Mouse (Mus musculus) intestine, embryonic 15.5 days (tissue): Measurements from ENCODE around the gene Dpysl5. TPM values are rescaled to one million over a fixed set of nuclear protein-coding genes. Genes with fewer than 3 reads are reported as not detected.

Experiments used
- ATAC-seq: fragments of 200-750 bp; cut with Nextera tagmentation; 2 replicates; pipeline ENCODE4 v1.8.0; 2017; ENCODE audit warnings: moderate TSS enrichment, moderate library complexity
- H3K27ac ChIP-seq: fragments of 300-500 bp; sonication (generic); 2 replicates; pipeline ENCODE4 v1.5.1; 2015; ENCODE audit warnings: mild to moderate bottlenecking, inconsistent platforms
- H3K27me3 ChIP-seq: fragments of 300-500 bp; sonication (generic); replicated peaks from 2 replicates; pipeline ENCODE4 v1.6.1; 2015; ENCODE audit warnings: inconsistent platforms
- H3K36me3 ChIP-seq: fragments of 300-500 bp; sonication (generic); 2 replicates; pipeline ENCODE4 v1.6.1; 2015; ENCODE audit warnings: inconsistent platforms
- H3K4me1 ChIP-seq: fragments of 300-500 bp; sonication (generic); replicated peaks from 2 replicates; pipeline ENCODE4 v1.6.1; 2015; ENCODE audit warnings: inconsistent platforms
- H3K4me2 ChIP-seq: fragments of 300-500 bp; sonication (generic); replicated peaks from 2 replicates; pipeline ENCODE4 v1.6.1; 2015; ENCODE audit warnings: mild to moderate bottlenecking, inconsistent platforms
- H3K4me3 ChIP-seq: fragments of 300-500 bp; sonication (generic); replicated peaks from 2 replicates; pipeline ENCODE4 v1.5.1; 2015; ENCODE audit warnings: inconsistent platforms
- H3K9ac ChIP-seq: fragments of 300-500 bp; sonication (generic); 2 replicates; pipeline ENCODE4 v1.6.1; 2015; ENCODE audit warnings: inconsistent platforms
- H3K9me3 ChIP-seq: fragments of 300-500 bp; sonication (generic); 2 replicates; pipeline ENCODE4 v1.6.1; 2016; ENCODE audit warnings: inconsistent platforms
- WGBS: fragments of 180-500 bp; shearing (Covaris S2); methylation state at CpG from one replicate; pipeline ENCODE4 v1.1.7; 2015; 5-methylcytosine and 5-hydroxymethylcytosine counted together
- polyA plus RNA-seq: library from polyadenylated mRNA; unstranded; fragments of >200 nt; fragmentation: Nextera tagmentation; extraction: Ambion mirVana; gene quantifications from 2 replicates; pipeline ENCODE4 v1.2.1, GENCODE M21; 2015

The Dpysl5 gene
- polyA plus RNA-seq, 1 experiment from 2014 or later, result 7.1 TPM

DNA sequence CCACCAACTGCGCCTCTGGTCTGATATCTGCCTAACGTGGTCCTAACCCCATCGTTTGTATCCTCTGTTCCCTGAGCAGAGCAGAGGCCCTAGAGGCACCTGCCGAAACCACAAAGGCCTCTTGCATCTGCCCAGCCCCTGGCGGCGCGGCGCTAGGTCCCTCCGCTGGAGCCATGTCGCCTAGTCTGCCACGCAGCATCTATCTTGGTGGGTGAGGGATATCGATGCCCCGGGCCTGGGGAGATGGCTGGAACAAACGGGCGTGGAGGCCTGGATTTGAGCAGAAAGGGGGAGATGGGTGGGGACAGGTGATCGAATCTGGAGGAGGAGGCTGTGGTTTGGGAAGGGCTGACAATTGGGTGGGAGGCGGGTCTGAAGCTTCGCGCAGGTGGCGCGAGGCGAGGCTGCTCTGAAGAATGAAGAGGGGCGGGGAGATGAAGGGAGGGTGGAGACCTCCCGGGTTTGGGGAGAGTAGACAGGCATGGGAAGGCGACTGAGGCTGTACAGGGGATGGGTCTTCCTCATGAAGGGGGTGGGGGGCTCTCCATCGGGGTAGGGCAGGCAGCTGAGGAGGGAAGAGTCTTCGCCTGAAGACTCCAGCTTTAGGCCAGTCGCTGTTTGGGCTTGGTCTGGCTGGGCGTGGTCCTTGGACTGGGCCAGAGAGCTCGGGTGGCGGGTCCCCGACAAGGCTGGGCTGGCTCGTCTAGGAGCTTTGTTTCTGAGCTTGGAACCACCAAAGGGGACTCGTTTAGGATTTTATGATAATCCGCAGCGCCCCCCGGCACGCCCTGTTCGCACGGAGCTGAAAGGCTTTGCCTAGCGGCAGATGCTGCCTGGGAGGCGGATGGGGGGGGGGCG is 1.3 kb downstream of the Dpysl5 start:
- Histone ChIP-seq H3K27ac (no peak overlapping the region), H3K4me3 (peak overlapping the region; percentile 52), H3K27me3 (peaks cover 45% of the 10 kb centered on the region), H3K4me2 (peak overlapping the region; percentile 96), H3K9ac (peak overlapping the region; percentile 54), H3K4me1 (peaks cover 28% of the 10 kb centered on the region), H3K9me3 (no peaks in the 10 kb centered on the region), H3K36me3 (no peaks in the 10 kb centered on the region)
- WGBS, result 1% methylated on average over 42 of the region's 43 CpGs
- peak; percentile 22 for ATAC-seq

DNA sequence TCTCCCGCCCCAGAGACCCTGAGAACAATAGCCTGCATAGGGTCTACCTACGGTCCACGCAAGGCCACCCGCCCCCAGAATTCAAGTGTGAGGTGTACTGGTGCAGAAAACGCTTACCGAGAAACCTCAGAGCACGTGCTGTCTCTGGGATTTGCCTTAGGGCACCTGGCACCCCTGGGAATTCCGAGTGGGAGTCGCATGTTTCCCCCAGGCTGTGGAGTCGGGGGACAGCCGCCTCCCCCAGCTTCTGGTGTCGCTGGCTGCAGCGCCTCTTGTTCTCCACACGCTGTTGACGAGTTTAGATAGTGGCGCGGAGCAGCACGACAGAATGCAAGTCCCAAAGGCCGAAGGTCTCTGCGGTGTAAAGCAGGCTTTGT is 1.9 kb downstream of the Dpysl5 start:
- ATAC-seq, result no peak
- H3K27me3 ChIP-seq, result peaks cover 45% of the 10 kb centered on the region
- H3K4me3 ChIP-seq, result peak overlapping the region; percentile 52
- H3K4me1 ChIP-seq, result peaks cover 28% of the 10 kb centered on the region
- no peaks in the 10 kb centered on the region for H3K9me3 ChIP-seq
- H3K27ac ChIP-seq, result no peak overlapping the region
- WGBS, result 1% methylated on average over 20 of the region's 20 CpGs
- H3K9ac ChIP-seq, result peak overlapping the region; percentile 54
- H3K4me2 ChIP-seq, result peak overlapping the region; percentile 96
- no peaks in the 10 kb centered on the region for H3K36me3 ChIP-seq

DNA sequence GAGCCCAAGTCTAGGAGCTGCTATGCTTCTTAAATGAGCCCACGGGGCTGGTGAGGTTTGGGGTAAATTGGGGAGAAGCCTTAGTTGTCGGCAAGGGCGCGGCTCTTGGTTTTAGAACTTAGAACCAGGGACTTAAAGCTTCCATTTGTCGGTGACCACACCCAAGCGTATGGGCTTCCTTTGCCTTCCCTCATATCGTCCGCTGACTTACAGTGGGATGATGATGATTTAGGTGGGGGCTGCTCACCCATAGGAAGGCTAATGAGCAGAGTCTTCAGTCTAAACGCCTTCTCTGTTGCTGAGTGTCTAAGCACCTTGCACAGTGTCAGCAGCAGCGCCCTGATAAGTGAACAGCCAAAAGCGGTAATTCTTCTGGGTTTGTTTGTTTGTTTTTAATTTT is 2.3 kb downstream of the Dpysl5 start:
- H3K27me3 ChIP-seq, result peaks cover 45% of the 10 kb centered on the region
- peaks cover 28% of the 10 kb centered on the region for H3K4me1 ChIP-seq
- ATAC-seq, result no peak
- peak overlapping the region; percentile 96 for H3K4me2 ChIP-seq
- H3K9ac ChIP-seq, result peak overlapping the region; percentile 54; the same call in 1 of the 2 replicates
- H3K27ac ChIP-seq, result no peak overlapping the region
- 20% methylated on average over 11 of the region's 11 CpGs for WGBS
- no peaks in the 10 kb centered on the region for H3K36me3 ChIP-seq
- H3K4me3 ChIP-seq, result peak overlapping the region; percentile 52
- H3K9me3 ChIP-seq, result no peaks in the 10 kb centered on the region

DNA sequence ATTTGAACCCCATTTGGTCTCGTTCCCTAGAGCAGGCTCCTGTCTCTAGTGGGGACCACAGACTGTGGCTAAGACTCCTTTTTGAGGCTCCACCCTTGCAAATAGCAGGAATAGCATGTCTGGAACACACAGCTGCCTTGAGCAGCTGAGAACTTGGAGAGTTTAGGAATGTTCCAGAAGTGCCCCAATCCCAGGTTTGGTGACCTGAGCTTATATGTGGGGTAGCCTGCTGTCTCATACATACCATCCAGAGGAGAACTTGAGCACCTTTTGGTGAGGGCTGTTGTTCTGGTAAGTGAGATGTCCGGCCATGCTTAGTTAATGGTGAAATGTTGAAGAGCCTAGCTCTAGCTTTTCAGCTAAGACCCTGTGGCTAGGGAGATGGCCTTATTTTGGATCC is 4.9 kb downstream of the Dpysl5 start:
- H3K4me3 ChIP-seq, result no peak overlapping the region
- H3K27ac ChIP-seq, result no peak overlapping the region
- no peaks in the 10 kb centered on the region for H3K36me3 ChIP-seq
- 93% methylated on average over 2 of the region's 2 CpGs for WGBS
- H3K9ac ChIP-seq, result no peak overlapping the region
- no peak overlapping the region for H3K4me2 ChIP-seq
- peaks cover 22% of the 10 kb centered on the region for H3K4me1 ChIP-seq
- H3K9me3 ChIP-seq, result no peaks in the 10 kb centered on the region
- no peak for ATAC-seq
- peaks cover 32% of the 10 kb centered on the region for H3K27me3 ChIP-seq

DNA sequence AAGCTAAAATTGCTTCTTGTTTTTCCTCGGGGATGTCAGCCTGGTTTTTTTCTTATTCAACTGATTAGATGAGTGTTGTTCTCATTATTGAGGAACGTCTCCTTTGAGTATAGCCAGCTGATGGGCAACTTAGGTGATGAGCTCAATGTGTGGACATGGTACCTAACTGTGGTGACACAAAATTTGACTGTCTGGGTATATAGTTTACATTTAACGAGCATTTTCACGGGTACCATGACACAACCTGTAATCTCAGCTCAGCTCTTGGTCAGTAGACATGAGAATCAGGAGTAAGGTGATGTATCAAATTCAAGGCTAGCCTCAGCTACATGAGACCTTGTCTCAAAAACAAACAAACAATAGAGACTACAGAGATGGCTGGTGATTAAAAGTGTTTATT is 6.1 kb downstream of the Dpysl5 start:
- WGBS, result 89% methylated on average over 4 of the region's 4 CpGs
- Histone ChIP-seq H3K4me3 (no peak overlapping the region), H3K9me3 (no peaks in the 10 kb centered on the region), H3K4me1 (peaks cover 11% of the 10 kb centered on the region), H3K9ac (no peak overlapping the region), H3K27ac (no peak overlapping the region), H3K36me3 (no peaks in the 10 kb centered on the region), H3K4me2 (no peak overlapping the region), H3K27me3 (peaks cover 21% of the 10 kb centered on the region)
- no peak for ATAC-seq

DNA sequence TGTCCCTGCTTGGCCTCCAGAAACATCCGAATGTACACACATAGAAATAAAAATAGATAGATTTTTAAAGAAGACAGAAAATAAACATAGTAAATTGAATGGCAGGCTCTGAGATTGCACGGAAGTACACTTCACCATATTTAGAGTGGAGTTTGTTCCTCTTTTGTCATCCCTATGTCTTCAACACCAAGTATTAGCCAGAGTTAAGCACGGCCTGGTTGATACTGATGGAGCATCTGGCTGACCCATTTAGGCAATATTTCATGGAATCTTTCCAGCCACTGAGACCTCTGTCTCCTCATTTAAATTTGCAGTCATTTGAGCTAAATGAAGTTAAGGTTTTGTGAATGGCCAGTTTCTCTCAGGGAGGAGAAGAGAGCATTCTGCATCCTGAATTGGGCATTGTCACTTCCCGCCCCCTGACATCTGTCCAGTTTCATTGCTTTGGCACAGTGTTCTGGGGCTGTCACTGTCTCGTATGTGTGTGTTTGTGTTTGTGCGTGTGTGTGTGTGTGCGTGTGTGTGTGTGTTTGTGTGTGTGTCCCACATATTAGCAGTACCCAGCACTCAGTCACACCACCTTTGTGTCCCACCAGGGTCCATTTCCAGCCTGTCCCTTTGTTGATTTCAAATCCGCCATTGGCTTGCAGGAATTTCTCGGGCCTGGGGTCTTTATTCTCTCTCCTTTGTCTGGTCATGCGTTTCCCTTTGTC is 6.8 kb downstream of the Dpysl5 start:
- 76% methylated on average over 10 of the region's 10 CpGs for WGBS
- Histone ChIP-seq H3K4me3 (no peak overlapping the region), H3K9me3 (no peaks in the 10 kb centered on the region), H3K4me2 (no peak overlapping the region), H3K36me3 (no peaks in the 10 kb centered on the region), H3K4me1 (peaks cover 5% of the 10 kb centered on the region), H3K27me3 (peaks cover 14% of the 10 kb centered on the region), H3K27ac (no peak overlapping the region), H3K9ac (no peak overlapping the region)
- ATAC-seq, result no peak

DNA sequence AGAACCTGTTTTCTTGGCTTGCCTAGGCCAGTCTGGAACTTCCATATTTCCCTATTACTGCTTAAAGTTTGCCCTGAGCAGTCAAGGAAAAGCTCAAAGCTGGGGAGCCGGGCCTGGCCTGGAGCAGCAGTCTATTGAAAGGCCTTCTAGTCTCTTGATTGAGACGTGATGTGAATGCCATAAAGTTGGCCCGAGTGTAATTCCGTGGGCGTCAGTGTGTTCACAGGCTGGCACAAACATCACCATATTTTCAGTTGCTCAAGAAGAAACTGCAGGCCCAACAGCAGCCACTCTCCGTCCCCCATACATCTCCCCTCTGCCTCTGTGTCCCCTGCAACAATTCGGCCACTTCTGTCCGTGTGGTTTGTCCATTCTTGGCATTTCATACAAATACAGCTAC is 10.6 kb downstream of the Dpysl5 start:
- Histone ChIP-seq H3K9ac (no peak overlapping the region), H3K4me3 (no peak overlapping the region), H3K9me3 (no peaks in the 10 kb centered on the region), H3K27ac (no peak overlapping the region), H3K36me3 (no peaks in the 10 kb centered on the region), H3K4me1 (no peaks in the 10 kb centered on the region), H3K4me2 (no peak overlapping the region), H3K27me3 (no peaks in the 10 kb centered on the region)
- WGBS, result 87% methylated on average over 8 of the region's 8 CpGs
- no peak for ATAC-seq

DNA sequence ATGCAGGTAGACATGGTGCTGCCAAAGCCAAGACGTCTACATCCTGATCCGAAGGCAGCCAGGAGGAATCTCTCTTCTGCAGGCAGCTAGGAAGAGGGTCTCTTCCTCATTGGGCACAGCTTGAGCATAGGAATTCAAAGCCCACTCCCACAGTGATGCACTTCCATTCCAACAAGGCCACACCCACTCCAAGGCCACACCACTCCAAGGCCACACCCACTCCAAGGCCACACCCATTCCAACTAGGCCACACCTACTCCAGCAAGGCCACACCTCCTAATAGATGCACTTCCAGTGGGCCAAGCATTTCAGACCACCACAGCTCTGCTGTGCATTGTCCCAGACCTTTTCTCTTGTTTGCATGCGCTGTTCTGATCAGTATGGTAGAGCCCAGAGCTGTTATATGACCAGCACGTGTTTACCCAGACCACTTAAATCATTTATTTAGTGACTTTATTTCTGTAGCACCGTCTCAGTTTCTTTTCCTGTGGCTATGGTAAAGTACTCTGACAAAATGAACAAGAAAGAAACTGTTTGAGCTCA is 14.9 kb downstream of the Dpysl5 start:
- H3K36me3 ChIP-seq, result no peaks in the 10 kb centered on the region
- WGBS, result 90% methylated on average over 5 of the region's 5 CpGs
- no peaks in the 10 kb centered on the region for H3K27me3 ChIP-seq
- no peak for ATAC-seq
- H3K4me2 ChIP-seq, result no peak overlapping the region
- H3K4me3 ChIP-seq, result no peak overlapping the region
- no peaks in the 10 kb centered on the region for H3K4me1 ChIP-seq
- no peak overlapping the region for H3K27ac ChIP-seq
- H3K9ac ChIP-seq, result no peak overlapping the region
- H3K9me3 ChIP-seq, result no peaks in the 10 kb centered on the region

DNA sequence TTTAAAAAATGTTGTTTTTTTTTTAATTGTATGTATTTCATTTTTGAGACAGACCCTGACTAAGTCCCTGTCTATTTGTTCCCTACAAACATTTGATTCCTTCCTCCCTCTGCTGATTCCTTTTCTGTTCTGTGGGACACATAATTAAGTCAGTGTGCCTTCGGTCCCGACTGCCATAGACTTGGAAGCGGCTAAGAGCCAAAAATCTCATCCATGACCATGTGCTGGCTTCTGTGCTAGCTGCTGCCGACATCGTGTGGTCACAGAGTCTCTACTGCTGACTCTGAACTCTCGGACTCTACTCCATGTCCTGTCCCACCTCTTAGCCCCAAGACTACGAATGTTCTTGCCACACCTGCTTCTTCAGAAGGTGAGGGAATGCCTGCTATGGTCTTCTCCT is 21.1 kb downstream of the Dpysl5 start:
- H3K36me3 ChIP-seq, result no peaks in the 10 kb centered on the region
- no peaks in the 10 kb centered on the region for H3K27me3 ChIP-seq
- no peaks in the 10 kb centered on the region for H3K9me3 ChIP-seq
- H3K4me2 ChIP-seq, result no peak overlapping the region
- H3K9ac ChIP-seq, result no peak overlapping the region
- WGBS, result 90% methylated on average over 7 of the region's 7 CpGs
- no peak overlapping the region for H3K27ac ChIP-seq
- 0 out of 2 replicates have a peak, but pooled peaks cover 4% of the 10 kb centered on the region for H3K4me1 ChIP-seq
- ATAC-seq, result no peak
- no peak overlapping the region for H3K4me3 ChIP-seq

DNA sequence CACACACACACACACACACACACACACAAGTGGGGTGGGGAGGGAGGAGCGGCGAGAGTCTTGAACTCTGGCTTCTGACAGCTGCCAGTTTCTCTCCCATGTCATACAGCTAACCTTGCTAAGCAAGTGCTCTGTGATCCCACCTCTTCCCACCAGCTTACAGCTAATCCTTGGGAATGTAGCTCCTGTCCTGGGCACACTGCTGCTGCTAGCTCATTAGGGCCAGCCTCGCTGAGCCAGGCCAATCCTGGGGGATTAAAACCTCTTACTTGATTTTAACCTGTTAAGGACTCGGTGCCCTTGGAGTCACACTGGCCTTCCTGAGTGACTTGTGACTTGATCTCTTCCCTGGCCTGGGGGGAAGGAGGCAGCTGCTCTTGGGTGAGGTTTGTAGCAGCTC is 23.3 kb downstream of the Dpysl5 start:
- 0 out of 2 replicates have a peak, but pooled peaks cover 4% of the 10 kb centered on the region for H3K4me1 ChIP-seq
- no peaks in the 10 kb centered on the region for H3K9me3 ChIP-seq
- H3K27ac ChIP-seq, result no peak overlapping the region
- H3K27me3 ChIP-seq, result no peaks in the 10 kb centered on the region
- no peaks in the 10 kb centered on the region for H3K36me3 ChIP-seq
- H3K4me2 ChIP-seq, result no peak overlapping the region
- no peak overlapping the region for H3K4me3 ChIP-seq
- H3K9ac ChIP-seq, result no peak overlapping the region
- no peak for ATAC-seq
- 60% methylated on average over 4 of the region's 4 CpGs for WGBS

DNA sequence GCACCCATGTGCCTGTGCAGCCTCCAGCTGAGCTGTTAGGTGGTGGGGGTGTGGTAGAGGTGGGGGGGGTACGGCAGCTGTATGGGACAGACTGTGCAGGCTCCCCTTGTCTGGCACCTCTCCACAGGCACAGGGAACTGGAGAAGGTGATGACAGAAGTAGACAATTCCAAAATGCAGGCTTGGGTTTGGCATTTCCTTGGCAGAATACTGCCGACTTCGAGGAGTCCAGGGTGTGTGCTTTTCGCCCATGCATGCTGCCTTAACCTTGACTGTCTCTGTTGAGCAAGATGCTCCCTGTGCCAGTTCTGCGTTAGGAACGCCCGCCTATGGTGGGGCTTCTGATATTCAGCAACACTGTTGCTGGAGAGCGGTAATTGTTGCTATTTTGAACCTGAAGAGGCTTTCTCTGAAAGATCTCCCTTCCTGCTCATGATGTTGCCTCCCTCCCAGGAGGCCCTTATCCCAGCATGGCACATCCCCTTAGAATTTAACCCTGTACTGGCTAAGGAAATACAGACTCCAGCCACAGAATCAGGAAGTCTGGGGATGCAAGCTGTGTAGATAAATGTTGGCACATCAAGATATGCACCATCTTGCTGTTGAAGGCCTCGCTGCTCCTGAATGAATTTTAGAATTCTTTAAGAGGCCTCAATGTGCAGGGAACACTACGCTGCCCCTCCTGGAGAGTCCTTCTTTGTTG is 26.9 kb downstream of the Dpysl5 start:
- H3K4me2 ChIP-seq, result no peak overlapping the region
- H3K36me3 ChIP-seq, result no peaks in the 10 kb centered on the region
- H3K4me1 ChIP-seq, result 0 out of 2 replicates have a peak, but pooled peaks cover 4% of the 10 kb centered on the region
- no peak overlapping the region for H3K27ac ChIP-seq
- no peak overlapping the region for H3K4me3 ChIP-seq
- H3K9ac ChIP-seq, result no peak overlapping the region
- 53% methylated on average over 10 of the region's 10 CpGs for WGBS
- H3K27me3 ChIP-seq, result no peaks in the 10 kb centered on the region
- ATAC-seq, result no peak
- no peaks in the 10 kb centered on the region for H3K9me3 ChIP-seq

DNA sequence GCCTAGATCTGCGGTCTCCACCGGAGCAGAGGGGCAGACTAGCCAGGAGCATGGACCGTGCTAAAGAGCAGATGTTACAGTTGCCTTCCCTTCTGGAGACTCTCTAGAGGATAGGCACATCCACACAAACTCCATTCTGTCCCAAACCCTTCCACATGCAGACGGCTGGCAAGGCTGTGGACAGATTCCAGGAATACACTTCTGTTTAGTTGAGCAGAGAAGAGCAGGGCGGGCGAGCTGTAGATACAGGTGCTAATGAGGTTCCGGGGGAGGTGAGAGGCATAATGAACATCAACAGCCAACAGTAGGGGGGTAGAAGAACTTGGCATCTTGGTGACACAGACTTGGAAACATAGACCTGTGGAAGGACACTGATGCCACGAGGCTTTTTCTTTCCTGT is 28.2 kb downstream of the Dpysl5 start:
- no peak overlapping the region for H3K27ac ChIP-seq
- no peak overlapping the region for H3K9ac ChIP-seq
- ATAC-seq, result no peak
- no peak overlapping the region for H3K4me2 ChIP-seq
- WGBS, result 72% methylated on average over 8 of the region's 8 CpGs
- no peaks in the 10 kb centered on the region for H3K4me1 ChIP-seq
- no peak overlapping the region for H3K4me3 ChIP-seq
- H3K9me3 ChIP-seq, result no peaks in the 10 kb centered on the region
- no peaks in the 10 kb centered on the region for H3K27me3 ChIP-seq
- no peaks in the 10 kb centered on the region for H3K36me3 ChIP-seq
